8 mouse cellular contexts compared by ENCODE assay signal in the genomic region with DNA sequence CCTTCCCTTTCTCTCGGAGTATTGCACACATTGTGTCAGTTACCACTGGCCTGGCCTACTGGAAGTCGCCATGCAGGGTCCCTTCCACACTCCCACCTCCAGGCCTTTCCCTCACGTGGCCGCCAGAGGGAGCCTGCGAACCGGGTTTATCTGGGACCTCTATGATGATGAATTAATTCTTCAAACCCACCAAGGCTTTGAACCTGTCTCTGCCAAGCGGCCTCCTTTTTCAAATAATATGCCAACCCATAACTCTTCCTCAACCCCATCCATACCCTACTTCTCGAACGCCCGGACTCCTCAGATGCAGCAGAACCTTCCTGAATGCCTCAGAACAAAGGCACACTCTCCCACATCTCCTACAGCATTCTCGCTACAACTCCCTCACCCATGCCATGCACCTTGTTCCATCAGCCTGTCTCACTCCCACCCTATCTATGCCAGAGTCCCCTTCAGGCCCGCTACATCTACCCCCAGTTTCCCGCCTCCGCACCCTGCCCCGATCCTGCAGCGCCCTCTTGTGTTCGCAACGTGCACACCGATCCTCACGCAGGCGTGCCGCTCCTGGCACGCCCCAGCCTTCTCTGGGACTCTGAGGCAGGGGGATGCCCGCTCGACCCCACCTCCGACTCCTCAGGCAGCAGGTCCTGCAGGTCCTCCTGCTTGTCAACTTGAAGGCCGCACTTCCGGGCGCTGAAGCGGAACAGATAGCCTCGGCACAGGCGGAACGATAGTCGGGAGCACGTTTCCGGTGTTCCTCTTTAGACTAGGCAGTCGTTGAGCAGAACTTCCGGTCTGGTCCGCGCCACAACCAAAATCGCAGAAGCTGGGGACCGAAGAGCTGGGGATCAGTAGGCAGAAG. TPM values are rescaled to one million over a fixed set of nuclear protein-coding genes. Genes with fewer than 3 reads are reported as not detected.
DNase-seq lines count a peak whose midpoint lies in the region; ATAC-seq and TF ChIP-seq lines count a peak whose summit lies in the region.

No protein-coding gene starts in this region.

- H3K27ac ChIP-seq in embryonic facial prominence, embryonic 12.5 days: peak overlapping the region; percentile 97
- H3K27ac ChIP-seq in limb, embryonic 11.5 days (replicated peaks; ENCODE audit: low read depth, low read length): peak overlapping the region; percentile 95
- peak overlapping the region; percentile 93 for H3K27ac ChIP-seq in midbrain, embryonic 13.5 days
- H3K27ac ChIP-seq in small intestine, adult 2 months (ENCODE audit: insufficient read depth, low read depth, low read length): peak overlapping the region; percentile 93

- H3K4me2 ChIP-seq in embryonic facial prominence, embryonic 12.5 days (replicated peaks): peak overlapping the region; percentile 75
- peak overlapping the region; percentile 69 for H3K4me2 ChIP-seq in limb, embryonic 11.5 days (ENCODE audit: low read depth, severe bottlenecking)
- peak overlapping the region; percentile 81 for H3K4me2 ChIP-seq in midbrain, embryonic 13.5 days (replicated peaks)

- peak; percentile 55 for TF ChIP-seq POLR2A in small intestine, adult 2 months (IDR thresholded peaks at IDR 0.05; ENCODE audit: low read depth, low read length)

- H3K27me3 ChIP-seq in embryonic facial prominence, embryonic 12.5 days: peaks cover 15% of the 10 kb centered on the region
- peaks cover 6% of the 10 kb centered on the region for H3K27me3 ChIP-seq in limb, embryonic 11.5 days (ENCODE audit: control insufficient read depth, insufficient read depth, low read length)
- peaks cover 4% of the 10 kb centered on the region; the same call in 1 of the 2 replicates for H3K27me3 ChIP-seq in midbrain, embryonic 13.5 days
- H3K27me3 ChIP-seq in small intestine, adult 2 months (ENCODE audit: control insufficient read depth, insufficient read depth, low read length): no peaks in the 10 kb centered on the region

- whole genome bisulfite sequencing in embryonic facial prominence, embryonic 12.5 days: under 1% methylated on average over 42 of the region's 42 CpGs
- under 1% methylated on average over 42 of the region's 42 CpGs for WGBS in limb, embryonic 11.5 days
- 0% methylated on average over 42 of the region's 42 CpGs for WGBS in midbrain, embryonic 13.5 days
- under 1% methylated on average over 42 of the region's 42 CpGs for WGBS in small intestine, adult 2 months

- ATAC-seq in embryonic facial prominence, embryonic 12.5 days (ENCODE audit: insufficient number of reproducible peaks, insufficient read depth, low FRiP score, low TSS enrichment): peak; percentile 87
- peak; percentile 87 for ATAC-seq in limb, embryonic 11.5 days (ENCODE audit: insufficient number of reproducible peaks, low FRiP score, low TSS enrichment, low read depth)
- ATAC-seq in midbrain, embryonic 13.5 days: peak; percentile 92

- H3K9ac ChIP-seq in embryonic facial prominence, embryonic 12.5 days: peak overlapping the region; percentile 87
- H3K9ac ChIP-seq in limb, embryonic 11.5 days (ENCODE audit: low read length): peak overlapping the region; percentile 81
- peak overlapping the region; percentile 86 for H3K9ac ChIP-seq in midbrain, embryonic 13.5 days (replicated peaks)

- peaks cover 31% of the 10 kb centered on the region for H3K36me3 ChIP-seq in embryonic facial prominence, embryonic 12.5 days
- peaks cover 5% of the 10 kb centered on the region; the same call in 1 of the 2 replicates for H3K36me3 ChIP-seq in limb, embryonic 11.5 days (ENCODE audit: control insufficient read depth, insufficient read depth, low read length)
- peaks cover 34% of the 10 kb centered on the region for H3K36me3 ChIP-seq in midbrain, embryonic 13.5 days
- H3K36me3 ChIP-seq in small intestine, adult 2 months (ENCODE audit: control insufficient read depth, insufficient read depth, low read length): peaks cover 20% of the 10 kb centered on the region

- DNase-seq in 3T3-L1 (ENCODE audit: low read depth, low spot score): peak; percentile 96
- peak; percentile 91 to 92 for DNase-seq in adrenal gland, postnatal 36 days
- DNase-seq in heart, adult 18-20 months: peak; percentile 94 to 96
- peak; percentile 96 for DNase-seq in kidney, adult 18-20 months
- DNase-seq in limb, embryonic 11.5 days (ENCODE audit: low spot score): peak; percentile 97

- peak overlapping the region; percentile 65 for H3K4me3 ChIP-seq in embryonic facial prominence, embryonic 12.5 days
- H3K4me3 ChIP-seq in limb, embryonic 11.5 days (ENCODE audit: low read depth, low read length): peak overlapping the region; percentile 61
- peak overlapping the region; percentile 70 for H3K4me3 ChIP-seq in midbrain, embryonic 13.5 days (replicated peaks)
- H3K4me3 ChIP-seq in small intestine, adult 2 months (ENCODE audit: low read depth, low read length): peak overlapping the region; percentile 94

- H3K9me3 ChIP-seq in embryonic facial prominence, embryonic 12.5 days: no peaks in the 10 kb centered on the region
- H3K9me3 ChIP-seq in limb, embryonic 11.5 days (ENCODE audit: control insufficient read depth, low read length): no peaks in the 10 kb centered on the region
- H3K9me3 ChIP-seq in midbrain, embryonic 13.5 days: no peaks in the 10 kb centered on the region

- TF ChIP-seq CTCF in small intestine, adult 2 months (IDR thresholded peaks at IDR 0.05; ENCODE audit: extremely low read depth, insufficient read length, insufficient replicate concordance, low read depth, low read length): peak; percentile 96

- peaks cover 22% of the 10 kb centered on the region for H3K4me1 ChIP-seq in embryonic facial prominence, embryonic 12.5 days
- peaks cover 9% of the 10 kb centered on the region; the same call in 1 of the 2 replicates for H3K4me1 ChIP-seq in limb, embryonic 11.5 days (ENCODE audit: control insufficient read depth, insufficient read depth, low read length)
- H3K4me1 ChIP-seq in midbrain, embryonic 13.5 days (replicated peaks): peaks cover 29% of the 10 kb centered on the region
- H3K4me1 ChIP-seq in small intestine, adult 2 months (ENCODE audit: control insufficient read depth, insufficient read depth, insufficient read length, low read length): peaks cover 11% of the 10 kb centered on the region; the same call in 1 of the 2 replicates

RNA-seq across cellular contexts. Expression of gene Zbtb45, which starts 0.5 kb away (rescaled TPM):
- 10 to 100 TPM; 11.7 to 13.6 TPM for total RNA-seq in adrenal gland, postnatal 36 days (2021)
- 28.8 and 29.9 TPM in 2 replicates for polyA plus RNA-seq in embryonic facial prominence, embryonic 12.5 days (2016; fragmentation: Nextera tagmentation; extraction: Ambion mirVana)
- 1 to 10 TPM; 7.3 to 7.4 TPM for total RNA-seq in heart, adult 18-20 months (2021)
- polyA plus RNA-seq in limb, embryonic 11.5 days (2014; fragmentation: Nextera tagmentation; extraction: Ambion mirVana): 30.6 and 31.5 TPM in 2 replicates
- 37.3 and 41.2 TPM in 2 replicates for polyA plus RNA-seq in midbrain, embryonic 13.5 days (2015; fragmentation: Nextera tagmentation; extraction: Ambion mirVana)
- polyA plus RNA-seq in small intestine, adult 2 months (2012; rRNA removed): 22.1 and 46.2 TPM in 2 replicates

RNA-seq across cellular contexts. Expression of gene Trim28, which starts 10.5 kb away (rescaled TPM):
- 100 to 1,000 TPM; 221 to 229 TPM for total RNA-seq in adrenal gland, postnatal 36 days (2021)
- polyA plus RNA-seq in embryonic facial prominence, embryonic 12.5 days (2016; fragmentation: Nextera tagmentation; extraction: Ambion mirVana): 480 and 495 TPM in 2 replicates
- 10 to 100 TPM; 93.5 to 96.6 TPM for total RNA-seq in heart, adult 18-20 months (2021)
- polyA plus RNA-seq in limb, embryonic 11.5 days (2014; fragmentation: Nextera tagmentation; extraction: Ambion mirVana): 610 and 647 TPM in 2 replicates
- 240 and 273 TPM in 2 replicates for polyA plus RNA-seq in midbrain, embryonic 13.5 days (2015; fragmentation: Nextera tagmentation; extraction: Ambion mirVana)
- 101 and 195 TPM in 2 replicates for polyA plus RNA-seq in small intestine, adult 2 months (2012; rRNA removed)

RNA-seq across cellular contexts. Expression of gene Slc27a5, which starts 11.4 kb away (rescaled TPM):
- under 1 TPM in 1 of 2 experiments, not detected in 1; 0.20 TPM for total RNA-seq in adrenal gland, postnatal 36 days (2021)
- polyA plus RNA-seq in embryonic facial prominence, embryonic 12.5 days (2016; fragmentation: Nextera tagmentation; extraction: Ambion mirVana): 0.09 TPM in 1 of 2 replicates, not detected in the other
- not detected for total RNA-seq in heart, adult 18-20 months (2021)
- polyA plus RNA-seq in limb, embryonic 11.5 days (2014; fragmentation: Nextera tagmentation; extraction: Ambion mirVana): not detected in 2 replicates
- polyA plus RNA-seq in midbrain, embryonic 13.5 days (2015; fragmentation: Nextera tagmentation; extraction: Ambion mirVana): 0.11 and 0.23 TPM in 2 replicates
- 0.19 TPM in 1 of 2 replicates, not detected in the other for polyA plus RNA-seq in small intestine, adult 2 months (2012; rRNA removed)

RNA-seq across cellular contexts. Expression of gene Chmp2a, which starts 25.2 kb away (rescaled TPM):
- total RNA-seq in adrenal gland, postnatal 36 days (2021): 100 to 1,000 TPM; 178 to 225 TPM
- 121 and 127 TPM in 2 replicates for polyA plus RNA-seq in embryonic facial prominence, embryonic 12.5 days (2016; fragmentation: Nextera tagmentation; extraction: Ambion mirVana)
- 100 to 1,000 TPM; 132 to 164 TPM for total RNA-seq in heart, adult 18-20 months (2021)
- polyA plus RNA-seq in limb, embryonic 11.5 days (2014; fragmentation: Nextera tagmentation; extraction: Ambion mirVana): 84.2 and 93.8 TPM in 2 replicates
- 181 and 186 TPM in 2 replicates for polyA plus RNA-seq in midbrain, embryonic 13.5 days (2015; fragmentation: Nextera tagmentation; extraction: Ambion mirVana)
- polyA plus RNA-seq in small intestine, adult 2 months (2012; rRNA removed): 58.3 and 102 TPM in 2 replicates

RNA-seq across cellular contexts. Expression of gene Ube2m, which starts 28.7 kb away (rescaled TPM):
- 100 to 1,000 TPM; 173 to 178 TPM for total RNA-seq in adrenal gland, postnatal 36 days (2021)
- 166 and 183 TPM in 2 replicates for polyA plus RNA-seq in embryonic facial prominence, embryonic 12.5 days (2016; fragmentation: Nextera tagmentation; extraction: Ambion mirVana)
- total RNA-seq in heart, adult 18-20 months (2021): 100 to 1,000 TPM; 177 to 187 TPM
- 199 TPM in 2 replicates for polyA plus RNA-seq in limb, embryonic 11.5 days (2014; fragmentation: Nextera tagmentation; extraction: Ambion mirVana)
- polyA plus RNA-seq in midbrain, embryonic 13.5 days (2015; fragmentation: Nextera tagmentation; extraction: Ambion mirVana): 63.1 and 91.6 TPM in 2 replicates
- 56.0 and 93.7 TPM in 2 replicates for polyA plus RNA-seq in small intestine, adult 2 months (2012; rRNA removed)

Comparison
In these comparisons a context has a peak if more than half of its experiments do, and no peak if none do; other contexts are left out.
1. Peak in every context shown above with its lines: DNase-seq, ATAC-seq, H3K4me3 ChIP-seq and H3K27ac ChIP-seq.